Mouse (Mus musculus) right cerebral cortex, postnatal 10 days (tissue): ENCODE data around the gene Thada.

Experiments
- DNase-seq, 2 experiments: peaks; one replicate each; pipeline ENCODE4 v3.0.0; 2021; ENCODE audit warnings: low spot score in 2 of 2

Thada gene

DNA sequence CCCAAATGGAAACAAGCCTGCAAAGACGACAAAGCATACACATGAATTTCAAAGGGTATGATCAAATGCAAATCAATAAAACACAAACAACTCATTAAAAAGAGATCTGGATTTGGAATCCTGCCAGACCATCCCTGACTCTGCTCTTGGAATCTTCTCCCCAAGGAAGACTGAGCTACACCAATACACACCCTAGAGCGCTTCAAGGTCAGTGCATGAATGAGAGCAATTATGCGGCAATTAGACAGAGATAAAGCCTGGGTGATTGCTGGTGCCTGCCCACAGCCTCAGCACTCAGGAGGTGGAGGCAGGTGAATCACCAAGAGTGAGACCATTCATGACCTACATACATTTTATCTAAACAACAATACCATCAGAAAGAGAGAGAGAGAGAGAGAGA, 114.7 kb downstream of the Thada start:
- no peak for DNase-seq

DNA sequence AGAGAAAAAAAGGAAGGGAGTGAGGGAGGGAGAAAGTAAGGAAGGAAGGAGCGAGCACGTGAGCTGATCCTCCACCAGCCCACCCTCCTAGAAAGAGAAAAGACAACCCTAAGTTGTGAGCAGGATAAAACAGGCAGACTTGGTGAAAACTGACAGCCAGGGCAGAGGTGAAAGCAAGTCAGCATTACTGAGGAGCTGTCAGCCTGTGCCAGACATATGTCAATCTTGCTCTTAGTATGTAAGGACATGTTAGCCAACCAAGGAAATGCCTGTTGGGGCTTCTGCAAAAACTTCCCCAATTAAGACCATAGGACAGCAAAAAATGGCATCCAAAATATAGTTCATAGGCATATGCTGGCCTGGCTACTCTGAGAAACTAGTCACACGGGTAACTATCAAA, 117.1 kb downstream of the Thada start:
- DNase-seq: no peak

DNA sequence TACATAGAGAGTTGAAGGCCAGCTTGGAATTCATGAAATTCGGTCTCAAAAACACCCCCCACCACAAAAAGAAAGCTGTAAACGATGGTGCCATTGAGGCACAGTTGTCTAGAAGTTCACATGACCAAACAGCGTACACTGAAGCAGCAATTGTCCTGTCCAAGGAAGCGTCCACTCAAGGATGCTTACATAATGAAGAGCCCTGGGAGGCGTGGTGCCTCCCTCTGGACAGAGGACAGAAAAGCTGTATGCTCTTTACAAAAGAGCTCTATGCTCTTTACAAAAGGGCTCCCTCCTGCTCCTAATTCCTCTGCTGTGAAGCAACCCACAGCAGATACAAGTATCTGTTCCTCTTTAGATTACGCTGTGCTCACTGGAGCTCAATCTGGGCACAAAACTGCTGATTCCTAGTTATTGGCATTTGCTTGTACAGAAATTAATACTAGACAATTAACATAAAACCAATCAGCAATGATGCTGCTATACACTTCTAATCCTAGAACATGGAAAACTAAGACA, 123.6 kb downstream of the Thada start:
- no peak for DNase-seq

DNA sequence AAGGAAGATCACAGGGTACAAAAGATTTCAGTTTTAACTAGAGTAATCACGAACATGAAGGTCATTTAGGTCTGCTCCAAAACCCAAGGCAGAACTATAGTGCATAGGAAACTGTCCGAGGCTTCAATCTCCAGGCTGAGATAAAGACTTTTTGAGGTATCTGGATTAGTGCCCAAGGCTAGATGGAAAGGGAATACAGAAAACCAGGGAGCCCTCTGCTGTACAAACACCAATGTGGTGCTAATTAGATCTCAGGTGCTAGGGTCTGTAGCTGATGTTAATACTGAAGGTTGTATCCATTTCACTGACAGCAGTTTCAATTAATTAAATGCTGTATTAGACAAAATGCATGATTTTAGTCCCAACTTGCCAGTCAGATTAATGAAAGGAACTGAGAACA, 124.3 kb downstream of the Thada start:
- no peak for DNase-seq

DNA sequence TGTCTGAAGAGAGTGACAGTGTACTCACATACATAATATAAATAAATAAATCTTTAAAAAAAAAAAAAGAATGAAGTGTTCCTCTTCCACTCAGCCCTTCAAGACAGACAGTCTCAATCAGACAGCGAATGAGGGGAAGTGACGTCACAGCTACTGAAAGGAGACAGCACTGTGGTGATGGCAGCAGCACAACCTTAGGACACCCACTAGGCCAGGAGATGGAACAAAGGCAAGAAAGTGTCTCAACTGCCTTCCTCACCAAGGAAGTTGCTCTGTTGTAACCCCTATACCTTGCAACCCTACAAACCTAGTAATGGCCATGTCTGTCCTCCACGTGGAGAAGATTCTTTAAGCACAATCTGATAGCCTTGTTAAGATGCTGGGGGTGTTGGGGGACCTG, 125.4 kb downstream of the Thada start:
- DNase-seq: no peak

DNA sequence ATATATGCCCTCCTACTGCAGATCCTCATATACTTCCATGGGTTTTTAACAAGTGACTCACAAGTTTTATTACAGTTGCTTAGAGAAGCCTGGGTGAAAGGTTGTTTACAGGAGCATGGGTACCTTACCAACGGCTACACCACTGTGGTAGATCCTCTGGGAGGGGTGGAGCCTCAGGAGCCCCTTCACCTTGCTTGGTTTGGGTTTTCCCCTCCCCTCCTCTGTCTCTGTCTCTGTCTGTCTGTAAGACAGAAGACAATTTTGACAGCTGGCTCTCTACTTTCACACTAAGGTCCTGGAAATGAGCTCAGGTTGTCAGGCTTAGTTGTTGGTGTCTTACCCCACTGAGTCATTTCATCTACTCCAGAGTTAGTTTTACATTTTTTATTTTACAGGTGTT, 130.0 kb downstream of the Thada start:
- DNase-seq: no peak

DNA sequence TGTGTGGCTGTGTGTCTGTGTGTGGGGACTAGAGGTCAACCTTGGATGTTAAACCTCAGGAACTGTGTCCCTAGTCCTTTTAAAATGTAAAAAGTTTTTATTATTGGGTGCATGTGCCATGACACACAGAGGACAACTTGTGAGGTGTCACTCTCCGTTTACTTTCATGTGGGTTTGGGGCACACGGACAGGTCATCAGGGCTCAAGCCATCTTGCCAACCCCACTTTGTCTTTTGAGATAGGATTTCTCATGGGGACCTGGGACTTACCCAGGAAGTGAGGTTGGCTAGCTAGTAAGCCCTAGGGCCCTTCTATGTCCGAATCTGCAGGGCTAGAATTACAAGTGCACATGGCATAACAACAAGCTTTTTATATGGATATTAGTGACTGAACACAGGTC, 130.9 kb downstream of the Thada start:
- no peak for DNase-seq

DNA sequence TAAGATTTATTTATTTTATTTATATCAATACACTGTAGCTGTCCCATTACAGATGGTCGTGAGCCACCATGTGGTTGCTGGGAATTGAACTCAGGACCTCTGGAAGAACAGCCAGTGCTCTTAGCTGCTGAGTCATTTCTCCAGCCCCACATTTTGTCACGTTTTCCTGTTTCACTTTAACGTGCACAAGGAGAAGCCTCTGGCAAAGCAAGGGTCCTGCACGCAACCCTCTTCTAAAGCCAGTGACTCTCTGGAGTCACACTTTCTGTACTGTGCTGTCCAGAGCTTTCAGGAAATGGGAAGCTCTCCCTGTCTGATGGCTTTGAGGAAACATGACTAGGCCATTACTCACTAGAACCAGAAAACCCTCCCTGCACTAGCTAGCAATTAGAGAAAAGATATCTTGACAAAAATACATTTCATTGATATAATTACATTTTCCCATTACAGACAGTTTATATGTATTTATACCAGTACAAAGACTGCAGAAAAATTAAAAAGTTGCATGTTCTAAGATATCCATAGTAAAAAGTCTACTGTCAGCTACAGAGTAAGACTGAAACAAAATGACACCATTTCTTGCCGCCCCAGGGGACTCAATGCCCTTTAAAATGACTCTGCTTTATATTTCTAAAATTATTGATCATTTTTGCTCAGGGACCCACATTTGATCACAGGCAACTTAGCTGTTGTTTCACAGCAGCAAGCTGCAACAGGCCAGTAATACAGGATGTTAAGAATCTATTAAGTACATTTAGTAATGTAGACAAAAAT, 131.6 kb downstream of the Thada start:
- DNase-seq: no peak

DNA sequence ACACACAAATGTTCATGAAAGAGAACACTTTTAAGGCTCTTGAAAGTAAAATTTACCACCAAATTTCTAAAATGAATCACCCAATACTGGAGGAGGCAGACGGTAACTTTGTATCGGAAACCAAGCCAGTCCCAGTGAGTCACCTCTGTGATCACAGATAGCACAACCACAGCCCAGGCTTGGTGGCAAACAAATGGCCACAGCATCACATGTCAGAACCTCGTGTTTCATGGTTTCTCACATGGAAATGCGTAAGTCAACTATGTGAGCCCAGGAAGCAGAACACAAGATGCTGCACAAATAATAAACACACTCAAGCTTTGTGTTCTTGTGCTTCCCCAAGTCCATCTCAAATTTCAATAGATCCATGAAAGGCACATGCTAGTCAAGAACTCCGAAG, 133.1 kb downstream of the Thada start:
- no peak for DNase-seq

DNA sequence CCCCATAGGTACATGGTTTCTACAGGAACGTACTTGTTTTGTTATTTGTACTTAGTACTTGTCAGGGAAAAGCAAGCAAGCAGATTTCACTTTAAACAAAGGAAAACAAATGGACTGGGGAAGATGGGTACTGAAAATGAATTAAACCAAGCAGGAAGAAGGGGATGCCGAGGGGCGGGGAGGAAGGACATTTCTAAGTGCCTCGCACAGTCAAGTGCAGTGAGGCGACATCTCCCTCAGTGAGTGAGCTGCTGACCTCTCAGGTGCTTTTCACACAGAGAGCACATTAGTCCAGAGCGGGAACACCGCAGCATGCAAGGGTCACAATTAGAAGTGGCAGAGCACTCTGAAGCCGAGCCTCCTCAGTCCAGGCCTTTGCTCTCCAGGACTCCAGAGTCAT, 135.0 kb downstream of the Thada start:
- DNase-seq: no peak

DNA sequence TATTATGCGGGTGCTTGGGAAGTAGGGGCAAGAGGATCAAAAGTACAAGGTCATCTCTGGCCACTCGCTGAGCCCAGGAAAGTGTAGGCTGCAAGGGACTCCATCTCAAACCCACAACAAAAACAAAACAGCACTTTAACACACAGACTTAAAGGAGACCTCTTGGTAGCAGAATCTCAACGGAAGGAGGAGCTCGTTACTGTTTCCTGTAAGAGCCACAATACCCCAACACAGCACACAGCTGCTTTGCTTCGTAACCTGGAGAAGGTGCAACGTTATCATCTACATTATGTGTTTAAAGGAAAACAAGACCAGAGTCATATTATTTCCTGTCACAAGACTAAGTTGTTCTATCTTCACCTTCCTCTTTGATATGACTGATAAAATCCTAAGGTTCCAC, 135.5 kb downstream of the Thada start:
- no peak for DNase-seq

DNA sequence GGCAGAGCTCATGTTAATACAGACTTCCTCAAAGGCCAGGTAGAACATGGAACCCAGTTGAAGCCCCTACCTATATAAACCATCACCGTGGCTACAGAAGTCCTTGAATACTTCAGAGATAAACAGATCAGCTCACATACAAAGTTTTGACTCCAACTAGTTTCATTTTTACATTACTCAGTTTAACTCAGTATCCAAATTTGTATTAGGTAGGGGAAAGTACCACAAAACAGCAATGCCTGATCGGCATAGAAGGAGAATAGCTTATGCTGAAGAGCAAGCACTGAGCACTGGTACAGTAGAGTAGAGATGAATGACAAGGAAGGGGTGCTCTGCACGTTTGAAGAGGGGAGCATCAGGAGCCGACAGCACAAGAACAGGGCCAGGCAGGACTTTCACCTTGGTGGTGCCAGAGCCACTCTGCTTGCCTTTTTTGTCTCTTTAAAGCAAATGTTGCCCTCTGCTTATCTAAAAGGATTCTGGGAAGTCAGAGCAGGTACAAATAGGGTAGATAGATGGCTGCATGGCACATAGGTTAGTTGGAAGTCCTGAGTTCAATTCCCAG, 136.0 kb downstream of the Thada start:
- no peak for DNase-seq

DNA sequence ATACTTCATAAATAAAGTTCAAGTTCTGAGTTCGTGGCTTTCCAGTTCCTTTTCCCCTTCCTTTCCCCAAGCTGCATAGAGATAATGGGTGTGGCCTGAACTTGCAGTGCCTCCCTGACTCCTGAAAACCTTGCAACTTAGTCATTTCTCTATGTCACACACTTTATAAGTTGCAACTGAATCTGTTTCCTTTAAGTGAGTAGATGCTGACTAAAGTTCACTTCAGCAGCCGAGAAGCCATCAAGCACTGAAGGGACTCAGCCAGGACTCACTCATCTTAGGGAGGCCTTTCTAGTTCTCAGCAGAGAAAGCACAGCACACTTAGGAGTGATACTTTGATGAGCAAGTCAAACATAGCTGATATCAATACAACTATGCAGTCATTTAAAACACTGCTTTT, 137.5 kb downstream of the Thada start:
- DNase-seq: no peak

DNA sequence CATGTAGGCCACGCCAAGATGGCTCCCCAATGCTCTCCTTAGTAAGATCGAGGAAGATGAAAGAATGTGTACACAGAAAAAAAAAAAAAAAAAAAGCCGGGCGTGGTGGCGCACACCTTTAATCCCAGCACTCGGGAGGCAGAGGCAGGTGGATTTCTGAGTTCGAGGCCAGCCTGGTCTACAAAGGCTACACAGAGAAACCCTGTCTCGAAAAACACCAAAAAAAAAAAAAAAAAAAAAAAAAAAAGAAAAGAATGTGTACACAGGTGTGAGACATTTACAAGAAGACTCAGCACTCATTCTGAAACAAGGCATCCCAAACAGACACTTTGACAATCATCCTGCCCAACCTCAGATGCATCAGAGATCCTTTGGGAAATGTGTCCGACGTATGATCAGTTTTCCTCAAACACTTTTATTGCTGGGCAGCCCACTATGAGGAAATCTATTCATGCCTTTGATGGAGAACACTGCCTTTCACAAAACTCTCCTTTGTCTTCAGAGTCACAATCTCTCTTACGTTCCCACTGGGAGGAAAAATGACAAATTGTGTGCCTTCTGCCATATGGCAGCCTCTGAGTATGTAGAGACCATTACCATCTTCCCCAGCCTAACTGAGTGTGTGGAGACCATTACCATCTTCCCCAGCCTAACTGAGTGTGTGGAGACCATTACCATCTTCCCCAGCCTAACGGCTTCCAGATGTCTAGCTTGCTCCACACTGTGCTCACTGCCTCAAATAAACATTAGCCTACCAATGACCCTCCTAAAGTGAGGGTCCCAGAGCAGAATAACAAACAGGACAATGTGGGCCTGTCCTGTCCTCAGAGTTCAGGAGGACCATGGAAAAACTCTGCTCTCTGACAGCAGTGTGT, 138.7 kb downstream of the Thada start:
- no peak for DNase-seq

DNA sequence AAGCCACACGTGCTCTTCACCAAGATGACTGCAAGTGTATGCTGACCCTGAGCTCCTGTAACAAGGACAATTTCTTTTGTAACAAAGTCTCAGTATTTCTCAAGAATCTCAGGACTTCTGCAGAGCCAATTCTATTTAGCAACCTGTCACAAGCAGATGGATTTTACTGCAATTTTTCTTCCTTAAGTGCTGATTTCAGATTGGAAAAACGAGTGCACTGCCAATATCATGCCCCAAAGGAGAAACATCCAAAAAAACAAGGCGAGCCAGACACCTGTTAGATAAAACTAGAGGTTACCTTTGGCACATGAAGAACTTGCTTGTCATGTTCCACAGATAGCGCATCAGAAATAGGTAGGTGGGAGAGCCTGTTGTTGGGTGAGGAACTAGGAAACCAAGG, 143.8 kb downstream of the Thada start:
- DNase-seq: no peak

DNA sequence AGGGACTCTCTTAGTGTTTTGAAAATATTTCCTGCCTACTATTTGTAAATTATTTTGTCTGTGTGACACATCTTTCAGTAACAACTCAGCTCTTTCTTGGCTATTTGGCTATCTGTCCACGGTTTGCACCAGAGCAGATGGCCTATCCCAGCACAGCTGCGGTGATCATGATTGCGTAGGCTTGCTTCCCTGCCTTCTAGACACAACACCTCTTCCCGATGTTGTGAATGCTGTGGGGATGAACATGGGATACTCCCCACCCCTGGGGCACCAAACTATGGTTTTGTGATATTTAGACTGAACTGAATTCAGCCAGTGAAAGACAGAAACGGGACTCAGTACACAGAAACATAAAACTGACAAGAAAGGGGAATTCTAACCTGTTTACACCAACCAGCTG, 144.7 kb downstream of the Thada start:
- DNase-seq: no peak

DNA sequence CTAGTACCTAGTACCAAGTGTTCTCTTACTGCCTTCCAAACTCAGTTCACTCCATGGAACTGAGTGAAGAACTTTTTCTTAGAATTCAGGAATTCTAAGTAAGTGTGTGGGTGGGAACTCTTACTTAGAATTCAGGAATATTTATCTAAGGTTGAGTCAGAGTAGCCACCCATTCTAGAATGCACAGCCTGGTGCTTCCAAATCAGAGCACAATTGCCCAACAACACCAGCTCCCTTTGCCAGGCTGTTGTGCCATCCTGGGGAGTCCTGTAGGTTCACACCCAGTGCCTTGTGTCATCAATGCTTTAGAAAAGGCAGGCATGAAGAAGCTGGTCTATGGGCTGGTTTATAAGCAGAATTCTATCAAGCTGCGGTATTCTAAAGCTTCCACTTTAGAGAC, 145.4 kb downstream of the Thada start:
- no peak for DNase-seq

DNA sequence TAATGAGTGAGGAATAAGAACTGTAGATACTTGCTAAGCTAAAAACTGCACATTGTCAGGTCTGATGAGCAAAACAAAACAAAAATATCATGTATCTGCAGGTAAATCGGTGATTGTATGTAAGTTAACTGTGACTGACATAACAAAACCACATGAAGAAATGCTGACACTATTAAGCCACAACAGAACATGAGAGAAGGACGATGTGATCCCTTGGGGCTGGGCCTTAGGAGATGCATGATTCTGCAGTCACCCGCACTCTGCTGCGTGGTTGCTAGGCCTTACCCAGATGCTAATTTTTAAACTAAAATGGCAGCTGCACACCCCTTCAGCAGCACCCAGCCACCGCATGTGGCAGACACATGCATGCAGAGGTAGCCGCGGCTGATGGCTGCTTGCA, 151.7 kb downstream of the Thada start:
- no peak for DNase-seq

DNA sequence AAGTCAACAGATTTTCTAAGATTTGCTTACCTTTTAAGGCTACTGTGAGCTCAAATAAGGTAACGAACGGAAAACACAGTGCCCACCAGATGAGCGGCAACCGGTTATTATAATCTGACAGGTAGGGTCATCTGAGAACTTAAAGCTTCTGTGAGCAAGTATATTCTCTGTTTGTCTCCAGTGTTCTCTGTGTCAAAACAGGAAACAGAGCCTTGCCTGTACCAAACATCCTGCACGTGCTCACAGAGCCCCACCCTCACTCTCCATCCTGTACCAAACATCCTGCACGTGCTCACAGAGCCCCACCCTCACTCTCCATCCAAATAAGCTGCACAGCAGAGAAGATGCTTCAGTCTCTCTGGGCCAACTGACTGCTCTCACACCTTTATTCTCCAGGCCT, 152.5 kb downstream of the Thada start:
- no peak for DNase-seq

DNA sequence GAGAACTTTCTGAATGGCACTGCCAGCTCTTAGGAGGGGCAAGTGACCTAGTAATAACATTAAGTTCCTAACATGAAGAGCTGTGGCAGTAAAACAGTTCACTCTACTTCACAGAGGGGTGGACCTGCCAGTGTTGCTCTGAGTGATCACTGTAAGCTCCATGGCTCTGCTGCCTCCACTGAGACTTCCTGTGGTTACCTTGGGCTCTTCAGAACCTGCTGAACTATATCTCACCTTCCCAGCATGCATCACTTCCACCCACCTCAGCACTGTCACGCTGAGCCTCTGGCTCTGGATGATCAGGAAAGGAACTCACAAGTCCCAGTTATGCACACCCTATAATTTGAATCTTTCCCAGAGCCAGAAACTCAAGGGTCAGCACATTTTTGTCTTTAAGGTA, 159.9 kb downstream of the Thada start:
- no peak for DNase-seq

DNA sequence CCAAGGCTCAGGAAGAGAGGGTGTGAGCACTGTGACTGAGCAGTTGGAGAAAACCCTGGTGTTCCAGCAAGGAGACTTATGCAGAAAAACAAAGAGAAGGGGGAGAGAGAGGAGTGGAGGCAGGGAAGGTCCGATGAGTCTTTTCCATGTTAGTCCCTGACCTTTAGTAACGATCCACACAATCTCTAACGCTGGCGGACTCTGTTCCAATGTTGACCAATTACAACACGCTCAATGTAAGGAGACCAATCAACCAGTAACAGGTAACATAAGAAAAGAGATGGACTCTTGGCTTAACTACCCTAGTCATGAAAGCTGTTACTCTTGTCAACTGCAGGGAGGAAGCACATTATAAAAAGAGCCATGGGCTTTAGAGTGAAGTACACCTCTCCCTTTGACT, 160.9 kb downstream of the Thada start:
- DNase-seq: no peak

DNA sequence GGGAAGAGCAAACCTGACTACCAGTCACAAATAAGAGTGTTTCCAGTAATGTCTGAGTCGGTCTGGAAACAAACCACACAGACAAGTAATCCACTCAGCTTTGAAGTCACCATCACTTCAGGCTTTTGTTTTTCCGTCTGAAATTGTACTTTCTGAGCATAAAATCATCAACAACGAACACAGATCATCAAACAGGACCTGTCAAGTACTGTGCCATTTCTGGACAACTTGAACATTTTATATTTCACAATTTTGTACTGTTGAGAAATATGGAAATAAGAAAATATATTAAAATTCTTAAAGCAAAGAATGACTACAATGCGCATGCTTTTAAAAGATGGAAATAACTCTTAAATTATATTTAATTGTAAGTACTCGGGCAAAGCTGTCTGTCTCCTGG, 161.9 kb downstream of the Thada start:
- DNase-seq: no peak

DNA sequence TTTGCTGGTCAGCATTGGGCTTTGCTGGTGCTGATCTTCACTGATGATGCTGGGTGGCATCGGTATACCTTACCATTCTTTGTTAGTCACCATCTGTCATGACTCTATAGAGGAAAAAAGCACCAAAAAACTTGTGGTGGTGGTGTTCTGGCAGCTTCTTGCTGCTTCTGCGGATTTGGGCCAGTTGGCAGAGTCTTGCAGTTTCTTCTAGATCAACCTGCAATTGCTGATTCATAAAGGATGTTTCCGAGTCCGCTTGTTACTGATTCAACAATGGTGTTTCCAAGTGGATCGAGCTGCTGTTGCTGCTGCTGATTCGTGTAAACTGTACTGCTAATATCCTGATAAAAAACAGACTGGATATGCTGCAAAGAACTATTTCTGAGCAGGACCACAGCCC, 168.0 kb downstream of the Thada start:
- no peak for DNase-seq
